Mouse (Mus musculus) mesoderm, embryonic 11.5 days (tissue): ENCODE measurements around the gene Eaf1.

Experiments
- DNase-seq: peaks from one replicate; pipeline ENCODE4 v3.0.0-alpha.2; 2012; ENCODE audit warnings: low read depth, low spot score

Gene Eaf1

GRCm38 (mm10) chr14:31509911-31510310 lies 15.7 kb downstream of the Eaf1 start:
- DNase-seq: no peak

- DNase-seq: no peak
Measured at GRCm38 (mm10) chr14:31510322-31510721, 16.1 kb downstream of the Eaf1 start.

GRCm38 (mm10) chr14:31515895-31516294 lies 21.7 kb downstream of the Eaf1 start:
- no peak for DNase-seq

GRCm38 (mm10) chr14:31519165-31519564 lies 25.0 kb downstream of the Eaf1 start:
- DNase-seq: no peak

- no peak for DNase-seq
Measured at GRCm38 (mm10) chr14:31521318-31521717, 27.1 kb downstream of the Eaf1 start.

- no peak for DNase-seq
Measured at GRCm38 (mm10) chr14:31525040-31525810, 31.0 kb downstream of the Eaf1 start.

- no peak for DNase-seq
Measured at GRCm38 (mm10) chr14:31530847-31531246, 36.6 kb downstream of the Eaf1 start.

GRCm38 (mm10) chr14:31531506-31532148 lies 37.4 kb downstream of the Eaf1 start:
- DNase-seq: no peak

- no peak for DNase-seq
Measured at GRCm38 (mm10) chr14:31532656-31533055, 38.5 kb downstream of the Eaf1 start.

GRCm38 (mm10) chr14:31537298-31537697 lies 43.1 kb downstream of the Eaf1 start:
- DNase-seq: no peak

GRCm38 (mm10) chr14:31543885-31544442 lies 49.8 kb downstream of the Eaf1 start:
- no peak for DNase-seq

GRCm38 (mm10) chr14:31555021-31555420 lies 60.8 kb downstream of the Eaf1 start:
- DNase-seq: no peak

- no peak for DNase-seq
Measured at GRCm38 (mm10) chr14:31555963-31556434, 61.8 kb downstream of the Eaf1 start.

- no peak for DNase-seq
Measured at GRCm38 (mm10) chr14:31556526-31557260, 62.5 kb downstream of the Eaf1 start.

- no peak for DNase-seq
Measured at GRCm38 (mm10) chr14:31557273-31557672, 63.1 kb downstream of the Eaf1 start.

- no peak for DNase-seq
Measured at GRCm38 (mm10) chr14:31557784-31558183, 63.6 kb downstream of the Eaf1 start.

- no peak for DNase-seq
Measured at GRCm38 (mm10) chr14:31559216-31559615, 65.0 kb downstream of the Eaf1 start.
